Mouse (Mus musculus): Measurements from ENCODE around the gene Tprkb. TPM values are rescaled to one million over a fixed set of nuclear protein-coding genes. Genes with fewer than 3 reads are reported as not detected.
"Not testable (repeated sequence)": the region's sequence is repeated elsewhere in the genome, so short reads cannot be mapped to it uniquely, and the experiment has no call there.

Gene Tprkb
- polyA plus RNA-seq, 1 experiment from 2014 or later, result 49.5 TPM

DNA sequence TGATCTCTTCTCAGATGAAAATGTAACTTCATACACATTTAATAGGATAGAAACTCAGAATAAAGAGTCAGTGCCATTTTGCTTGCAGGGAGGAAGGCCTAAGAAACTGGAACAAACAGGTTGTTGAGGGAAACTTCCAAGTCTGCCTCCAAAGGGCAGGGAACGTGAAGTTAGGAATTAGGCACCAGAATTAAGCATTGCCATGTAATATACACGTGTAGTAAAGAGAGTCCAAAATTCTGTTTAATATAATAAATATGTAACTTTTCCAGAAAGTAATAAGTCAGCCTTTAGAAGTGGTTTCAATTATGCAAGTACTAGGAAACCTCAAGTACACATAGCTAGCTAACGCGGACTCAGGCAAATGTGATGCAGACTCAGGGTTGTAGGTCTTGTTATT lies 7.7 kb downstream of the Tprkb start:
- no peaks in the 10 kb centered on the region for H3K9me3 ChIP-seq

DNA sequence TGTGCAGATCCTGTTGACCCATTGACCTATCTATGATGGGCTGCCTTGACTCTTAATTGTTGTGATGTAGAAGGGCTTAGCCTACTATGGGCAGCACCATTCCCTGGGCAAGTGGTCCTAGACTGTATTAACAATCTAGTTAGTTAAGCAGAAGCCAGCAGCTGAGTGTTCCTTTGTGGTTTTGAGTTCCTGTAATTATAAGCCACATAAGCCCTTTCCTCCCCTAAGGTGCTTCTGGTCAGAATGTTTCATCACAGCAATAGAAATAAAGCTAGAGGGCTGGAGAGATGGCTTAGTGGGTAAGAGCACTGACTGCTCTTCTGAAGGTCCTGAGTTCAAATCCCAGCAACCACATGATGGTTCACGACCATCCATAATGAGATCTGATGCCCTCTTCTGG lies 12.0 kb downstream of the Tprkb start:
- H3K27ac ChIP-seq, result no peak overlapping the region
- ATAC-seq (replicated peaks), result no peak
- no peaks in the 10 kb centered on the region for H3K9me3 ChIP-seq
- H3K36me3 ChIP-seq (replicated peaks), result peaks cover 47% of the 10 kb centered on the region
- no peak overlapping the region for H3K9ac ChIP-seq
- H3K4me2 ChIP-seq, result no peak overlapping the region
- H3K4me1 ChIP-seq, result no peaks in the 10 kb centered on the region
- no peaks in the 10 kb centered on the region for H3K27me3 ChIP-seq (replicated peaks)
- 90% methylated on average over 1 of the region's 1 CpGs for WGBS
- H3K4me3 ChIP-seq, result no peak overlapping the region

More for the DNA sequence above, 7.7 kb downstream of the Tprkb start:
- Histone ChIP-seq H3K27me3 (replicated peaks) (no peaks in the 10 kb centered on the region), H3K4me3 (no peak overlapping the region), H3K4me2 (no peak overlapping the region), H3K4me1 (peaks cover 14% of the 10 kb centered on the region), H3K36me3 (replicated peaks) (peaks cover 11% of the 10 kb centered on the region; the same call in 1 of the 2 replicates), H3K9ac (no peak overlapping the region), H3K27ac (no peak overlapping the region)
- 94% methylated on average over 4 of the region's 4 CpGs for WGBS
- no peak for ATAC-seq (replicated peaks)

DNA sequence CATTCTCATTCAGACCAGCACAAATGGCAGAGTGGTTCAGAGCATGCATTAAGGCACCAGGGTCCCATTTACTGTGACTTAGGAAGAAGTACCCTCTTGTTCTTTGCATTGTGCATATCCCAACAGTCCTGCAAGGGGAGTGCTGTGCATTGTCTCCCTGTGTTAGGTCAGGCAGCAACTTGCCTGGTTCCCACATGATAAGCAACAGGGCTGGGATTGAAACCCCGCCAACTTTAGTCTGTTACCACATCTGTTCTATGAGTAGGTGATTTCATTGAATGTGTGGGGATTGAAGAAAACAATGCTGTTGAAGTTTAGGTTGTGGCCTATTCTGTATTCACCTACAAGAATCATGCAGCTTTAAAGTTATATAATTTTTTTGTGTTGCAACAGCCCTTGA lies 15.0 kb downstream of the Tprkb start:
- no peak overlapping the region for H3K4me2 ChIP-seq
- no peaks in the 10 kb centered on the region for H3K4me1 ChIP-seq
- 93% methylated on average over 1 of the region's 1 CpGs for WGBS
- H3K27ac ChIP-seq, result no peak overlapping the region
- H3K9ac ChIP-seq, result no peak overlapping the region
- H3K4me3 ChIP-seq, result no peak overlapping the region
- H3K9me3 ChIP-seq, result no peaks in the 10 kb centered on the region
- ATAC-seq (replicated peaks), result no peak
- peaks cover 52% of the 10 kb centered on the region for H3K36me3 ChIP-seq (replicated peaks)
- no peaks in the 10 kb centered on the region for H3K27me3 ChIP-seq (replicated peaks)

DNA sequence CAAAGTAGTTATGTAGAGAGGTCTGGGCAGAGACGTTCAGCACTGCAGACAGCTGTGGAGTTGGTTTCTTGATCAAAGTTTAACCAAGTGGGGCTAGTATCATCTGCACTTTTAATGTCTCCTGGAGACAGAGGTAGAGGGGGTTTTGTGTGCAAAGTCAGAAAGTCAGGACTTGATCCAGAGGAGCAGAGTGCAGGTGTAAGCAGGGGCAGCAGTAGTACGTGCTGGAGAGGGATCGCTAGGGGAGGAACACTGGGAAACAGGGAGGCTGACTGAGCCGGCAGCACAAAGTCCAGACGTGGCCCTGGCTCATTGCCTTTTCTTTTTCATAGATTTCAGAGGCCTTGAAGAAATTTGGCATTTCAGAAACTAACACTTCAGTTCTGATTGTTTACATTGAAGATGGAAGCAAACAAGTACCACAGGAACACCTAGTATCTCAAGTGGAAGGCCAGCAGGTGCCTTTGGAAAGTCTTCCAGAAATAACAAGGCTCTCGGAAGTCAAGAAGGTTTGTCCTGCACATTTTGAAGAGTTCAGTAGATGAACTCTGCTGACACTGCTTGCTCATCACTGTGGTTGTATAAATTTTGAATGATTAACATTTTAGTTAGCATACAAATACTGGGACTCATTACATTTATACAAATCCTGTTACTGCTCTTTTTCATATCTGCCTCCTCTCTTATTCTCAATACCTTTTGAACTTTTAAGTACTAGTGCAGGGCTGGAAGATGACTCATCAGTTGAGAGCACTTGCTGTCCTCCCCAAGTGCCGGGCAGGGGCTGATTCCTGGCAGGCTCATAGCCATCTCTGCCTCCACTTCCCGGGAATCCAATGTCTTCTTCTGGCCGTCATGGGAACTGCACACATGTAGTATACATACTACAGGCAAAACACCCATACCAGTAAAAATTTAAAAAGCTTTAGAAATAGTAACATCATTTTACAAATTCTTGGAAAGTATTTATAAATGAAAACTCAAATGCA lies 16.1 kb downstream of the Tprkb start:
- 89% methylated on average over 9 of the region's 9 CpGs for WGBS
- Histone ChIP-seq H3K27me3 (replicated peaks) (no peaks in the 10 kb centered on the region), H3K9me3 (no peaks in the 10 kb centered on the region), H3K4me2 (no peak overlapping the region), H3K4me3 (no peak overlapping the region), H3K9ac (no peak overlapping the region), H3K36me3 (replicated peaks) (peaks cover 50% of the 10 kb centered on the region), H3K4me1 (no peaks in the 10 kb centered on the region), H3K27ac (no peak overlapping the region)
- ATAC-seq (replicated peaks), result no peak

DNA sequence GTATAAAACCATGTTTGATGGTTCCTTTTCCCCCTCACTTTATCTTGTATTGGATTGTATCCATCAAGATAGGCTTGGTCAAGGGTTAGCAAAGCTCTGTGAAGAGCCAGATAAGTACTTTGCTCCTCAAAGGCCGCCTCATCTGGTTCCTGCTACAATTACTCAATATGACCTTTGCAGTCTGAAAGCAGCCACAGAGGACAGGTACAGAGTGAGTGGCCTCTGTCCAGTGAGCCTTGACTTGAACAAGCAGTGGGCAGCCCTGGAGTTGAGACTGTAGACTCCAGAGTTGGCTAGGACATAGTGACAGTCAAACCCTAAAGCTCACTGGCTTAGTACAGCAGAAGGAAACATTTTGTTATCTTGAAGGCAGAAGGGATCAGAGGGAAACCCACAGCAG lies 17.6 kb downstream of the Tprkb start:
- Histone ChIP-seq H3K27me3 (replicated peaks) (no peaks in the 10 kb centered on the region), H3K9me3 (no peaks in the 10 kb centered on the region), H3K9ac (no peak overlapping the region), H3K4me2 (no peak overlapping the region), H3K27ac (no peak overlapping the region), H3K4me1 (no peaks in the 10 kb centered on the region), H3K36me3 (replicated peaks) (peaks cover 50% of the 10 kb centered on the region), H3K4me3 (no peak overlapping the region)
- no peak for ATAC-seq (replicated peaks)
- WGBS, result 92% methylated on average over 1 of the region's 1 CpGs

DNA sequence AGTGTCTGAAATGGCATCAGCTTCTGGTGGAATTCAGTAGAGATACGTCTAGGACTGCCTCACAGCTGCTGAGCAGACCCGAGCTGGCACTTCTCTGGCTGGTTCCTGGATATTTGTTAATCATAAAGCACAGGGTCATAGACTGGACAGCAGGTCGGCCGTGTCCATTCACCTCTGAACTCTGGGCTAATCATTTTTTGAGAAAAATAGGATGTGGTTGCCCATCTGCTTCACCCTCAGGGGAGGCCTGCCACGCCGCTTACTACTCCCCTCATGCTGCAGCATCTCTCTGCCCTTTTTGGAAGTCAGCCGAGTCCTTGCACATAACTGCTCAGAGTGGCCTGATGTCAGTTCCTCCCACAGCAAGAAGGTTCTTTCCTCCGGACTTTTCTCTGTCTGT lies 22.4 kb downstream of the Tprkb start:
- H3K4me3 ChIP-seq, result no peak overlapping the region
- H3K27me3 ChIP-seq (replicated peaks), result no peaks in the 10 kb centered on the region
- 84% methylated on average over 8 of the region's 8 CpGs for WGBS
- no peak overlapping the region for H3K27ac ChIP-seq
- no peak overlapping the region for H3K4me2 ChIP-seq
- 0 out of 2 replicates have a peak, but pooled peaks cover 8% of the 10 kb centered on the region for H3K4me1 ChIP-seq
- no peak for ATAC-seq (replicated peaks)
- H3K36me3 ChIP-seq (replicated peaks), result peaks cover 13% of the 10 kb centered on the region; the same call in 1 of the 2 replicates
- no peaks in the 10 kb centered on the region for H3K9me3 ChIP-seq
- no peak overlapping the region for H3K9ac ChIP-seq

DNA sequence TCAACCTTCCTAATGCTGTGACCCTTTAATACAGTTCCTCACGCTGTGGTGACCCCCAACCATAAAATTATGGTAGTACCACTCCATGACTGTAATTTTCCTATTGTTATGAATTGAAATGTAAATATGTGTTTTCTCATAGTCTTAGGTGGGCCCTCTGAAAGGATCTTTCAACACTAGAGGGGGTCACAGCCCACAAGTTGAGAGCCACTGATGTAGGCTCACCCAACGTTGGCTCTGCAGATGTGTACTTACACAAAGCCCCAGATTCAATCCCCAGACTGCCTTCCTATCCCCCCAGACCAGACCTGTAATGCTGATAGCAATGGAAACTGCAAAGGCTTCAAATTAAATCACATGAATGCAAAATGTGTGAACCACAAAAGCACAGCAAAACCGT lies 24.0 kb downstream of the Tprkb start:
- Histone ChIP-seq H3K36me3 (replicated peaks) (peaks cover 7% of the 10 kb centered on the region; the same call in 1 of the 2 replicates), H3K9me3 (no peaks in the 10 kb centered on the region), H3K4me3 (no peak overlapping the region), H3K9ac (no peak overlapping the region), H3K27me3 (replicated peaks) (no peaks in the 10 kb centered on the region), H3K4me1 (0 out of 2 replicates have a peak, but pooled peaks cover 8% of the 10 kb centered on the region), H3K27ac (no peak overlapping the region), H3K4me2 (no peak overlapping the region)
- no peak for ATAC-seq (replicated peaks)
- WGBS, result 64% methylated on average over 3 of the region's 3 CpGs

DNA sequence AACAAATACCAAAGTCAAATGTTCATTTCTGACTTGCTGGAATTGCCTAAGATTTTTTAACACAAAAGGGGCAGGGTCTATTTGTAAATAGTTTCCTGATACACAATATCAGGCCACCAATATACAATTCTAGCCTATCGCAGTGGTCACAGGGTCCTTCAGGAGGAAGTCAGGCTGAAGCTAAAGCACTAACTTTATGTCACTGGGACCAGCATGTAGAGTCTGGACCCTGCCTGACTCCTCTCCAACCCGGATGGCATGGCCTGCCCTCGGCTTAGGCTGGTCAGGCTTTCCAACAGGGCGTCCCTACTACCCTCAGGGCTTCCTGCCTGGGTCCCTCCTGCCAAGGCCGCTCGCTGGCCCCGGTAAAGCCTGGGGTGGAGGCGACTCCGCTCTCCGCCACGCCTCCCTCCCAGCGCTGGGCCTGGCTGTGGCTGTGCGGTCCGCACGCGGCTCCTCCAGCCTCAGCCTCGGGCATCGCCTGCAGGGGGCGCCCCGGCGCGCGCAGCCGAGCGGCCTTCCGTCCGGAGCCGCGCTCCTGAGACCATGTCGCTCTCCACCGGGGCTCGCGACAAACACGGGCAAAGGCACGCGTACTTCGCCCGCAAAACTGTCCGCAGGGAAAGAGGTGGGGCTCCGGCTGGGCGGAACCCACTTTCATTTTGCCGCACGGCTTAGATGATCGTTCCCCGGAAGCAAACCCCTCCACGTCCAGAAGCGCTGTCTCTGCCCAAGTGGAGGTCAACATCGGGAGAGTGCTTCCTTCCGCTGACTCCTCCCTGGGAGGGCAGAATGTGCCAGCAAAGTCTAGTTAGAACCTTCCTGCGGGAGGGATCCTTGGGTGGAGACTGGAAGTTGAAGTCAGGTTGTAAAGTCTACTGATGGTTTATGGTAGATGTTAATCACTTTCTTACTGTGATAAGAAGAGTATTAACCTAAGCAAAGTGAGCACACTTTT lies 25.1 kb downstream of the Tprkb start:
- ATAC-seq (replicated peaks), result peak; percentile 96
- Histone ChIP-seq H3K9ac (peak overlapping the region; percentile 53), H3K27ac (peak overlapping the region; percentile 45; the same call in 1 of the 2 replicates), H3K4me2 (peak overlapping the region; percentile 66), H3K4me3 (peak overlapping the region; percentile 52)
- not testable (repeated sequence) for H3K4me1 ChIP-seq; H3K36me3 ChIP-seq (replicated peaks); H3K27me3 ChIP-seq (replicated peaks); H3K9me3 ChIP-seq
- WGBS, result 1% methylated on average over 50 of the region's 50 CpGs

DNA sequence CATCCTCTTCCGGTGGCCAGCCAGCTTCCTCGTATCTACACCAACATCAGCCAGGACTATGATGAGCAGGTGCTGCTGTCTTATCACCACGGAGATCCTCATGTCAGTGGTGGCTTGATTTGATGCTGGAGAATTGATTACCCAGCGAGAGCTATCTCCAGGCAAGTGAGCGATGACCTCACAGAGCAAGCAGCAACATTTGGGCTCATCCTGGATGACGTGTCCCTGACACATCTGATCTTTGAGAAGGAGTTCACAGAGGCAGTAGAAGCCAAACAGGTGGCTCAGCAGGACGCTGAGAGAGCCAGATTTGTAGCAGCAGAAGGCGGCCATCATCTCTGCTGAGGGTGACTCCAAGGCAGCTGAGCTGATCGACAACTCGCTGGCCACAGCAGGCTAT lies 27.0 kb downstream of the Tprkb start:
- no peak for ATAC-seq (replicated peaks)
- Histone ChIP-seq H3K9me3 (no peaks in the 10 kb centered on the region), H3K4me2 (no peak overlapping the region), H3K36me3 (replicated peaks) (no peaks in the 10 kb centered on the region; the same call in 1 of the 2 replicates), H3K4me1 (0 out of 2 replicates have a peak, but pooled peaks cover 8% of the 10 kb centered on the region), H3K4me3 (no peak overlapping the region), H3K27ac (no peak overlapping the region), H3K27me3 (replicated peaks) (no peaks in the 10 kb centered on the region), H3K9ac (no peak overlapping the region)
- WGBS, result 84% methylated on average over 10 of the region's 10 CpGs

DNA sequence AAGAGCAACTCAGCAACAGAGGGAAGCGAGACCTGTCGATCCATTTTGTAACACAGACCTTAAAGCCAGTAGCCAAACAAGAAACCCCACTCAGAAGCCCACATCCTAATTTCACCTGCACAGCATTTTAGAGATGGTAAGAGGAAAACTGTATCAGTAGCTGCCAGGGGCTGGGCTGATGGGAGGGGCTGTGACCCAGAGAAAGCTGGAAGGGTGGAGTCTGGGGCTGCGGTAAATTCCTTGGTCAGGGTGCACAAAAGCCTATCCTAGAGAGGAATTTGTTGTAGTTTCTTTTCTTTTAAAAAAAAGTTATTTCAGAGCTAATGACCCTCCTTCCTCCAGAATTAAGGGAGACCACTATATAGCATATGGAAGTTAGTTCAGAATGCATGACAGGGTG lies 30.8 kb downstream of the Tprkb start:
- Histone ChIP-seq H3K36me3 (replicated peaks) (peaks cover 24% of the 10 kb centered on the region), H3K27ac (no peak overlapping the region), H3K9ac (no peak overlapping the region), H3K4me2 (no peak overlapping the region), H3K9me3 (no peaks in the 10 kb centered on the region), H3K4me3 (no peak overlapping the region), H3K4me1 (0 out of 2 replicates have a peak, but pooled peaks cover under 1% of the 10 kb centered on the region), H3K27me3 (replicated peaks) (no peaks in the 10 kb centered on the region)
- WGBS, result 98% methylated on average over 3 of the region's 3 CpGs
- ATAC-seq (replicated peaks), result no peak

DNA sequence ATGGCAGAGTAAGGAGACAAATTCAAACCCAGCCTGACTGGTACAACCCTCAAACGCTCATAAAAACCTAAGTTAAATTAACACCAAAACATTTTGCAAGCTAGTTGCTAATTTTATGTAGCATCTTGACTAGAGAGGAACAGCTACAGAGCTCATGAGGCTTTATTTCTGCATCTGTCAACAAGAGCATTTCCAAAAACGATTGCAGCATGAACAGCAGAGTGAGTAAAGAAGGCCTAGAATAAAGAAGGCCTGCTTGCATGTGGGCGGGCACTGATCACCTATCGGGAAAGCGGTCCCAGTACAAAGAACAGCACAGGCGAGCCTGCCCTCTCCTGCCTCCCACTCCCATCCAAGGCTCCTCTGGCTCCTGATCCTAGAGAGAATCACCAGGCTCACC lies 36.9 kb downstream of the Tprkb start:
- Histone ChIP-seq H3K27me3 (replicated peaks) (no peaks in the 10 kb centered on the region), H3K9me3 (no peaks in the 10 kb centered on the region), H3K4me3 (no peak overlapping the region), H3K9ac (no peak overlapping the region), H3K4me1 (no peaks in the 10 kb centered on the region), H3K27ac (no peak overlapping the region), H3K4me2 (no peak overlapping the region), H3K36me3 (replicated peaks) (peaks cover 62% of the 10 kb centered on the region)
- ATAC-seq (replicated peaks), result no peak
- WGBS, result 90% methylated on average over 6 of the region's 6 CpGs

DNA sequence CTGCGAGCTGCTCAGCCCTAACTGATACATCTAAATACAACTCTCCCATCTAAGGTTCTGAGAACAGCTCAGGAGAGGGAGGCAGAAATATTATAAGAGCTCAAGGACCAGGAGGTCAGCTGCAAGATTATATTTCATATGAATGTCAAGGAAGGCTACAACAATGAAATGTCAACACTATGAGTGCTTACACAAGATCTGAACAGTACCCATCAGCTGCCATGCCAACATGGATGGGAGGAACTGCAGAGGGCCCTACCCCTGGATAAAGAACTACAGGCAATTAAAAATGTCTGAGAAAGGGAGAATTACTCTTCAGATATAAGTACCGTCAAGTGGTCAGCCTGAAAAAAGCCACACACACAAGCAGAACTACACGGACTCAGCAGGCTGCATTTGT lies 45.9 kb downstream of the Tprkb start:
- Histone ChIP-seq H3K4me3 (no peak overlapping the region), H3K27ac (no peak overlapping the region), H3K9ac (0 out of 2 replicates have a peak overlapping the region, but pooled peaks have one; percentile 21), H3K27me3 (replicated peaks) (no peaks in the 10 kb centered on the region), H3K36me3 (replicated peaks) (peaks cover 33% of the 10 kb centered on the region), H3K4me2 (no peak overlapping the region), H3K9me3 (no peaks in the 10 kb centered on the region), H3K4me1 (peaks cover 18% of the 10 kb centered on the region)
- no peak for ATAC-seq (replicated peaks)
- WGBS, result 92% methylated on average over 3 of the region's 3 CpGs

All from midbrain, embryonic 15.5 days (tissue).